10 mouse cellular contexts compared by ENCODE assay signal in genomic region chr16:13336503-13337230, GRCm38 (mm10).
DNase-seq lines count a peak whose midpoint lies in the region; ATAC-seq and TF ChIP-seq lines count a peak whose summit lies in the region.
"Had no signal": no experiment of that assay in that cellular context is flagged by ENCODE, and none has a peak within 500 bp of the region (broad histone marks: within the 10 kb centered on the region; RNA-seq: fewer than 3 reads in every experiment).

No protein-coding gene starts in this region.

- ATAC-seq in hindbrain, embryonic 14.5 days (ENCODE audit: low FRiP score): no peak

- no peak overlapping the region for H3K4me3 ChIP-seq in layer of hippocampus, adult 2 months
- no peak overlapping the region for H3K4me3 ChIP-seq in macrophage (ENCODE audit: inconsistent target)
- no peak overlapping the region for H3K4me3 ChIP-seq in hindbrain, embryonic 14.5 days (replicated peaks; ENCODE audit: low read length)
- H3K4me3 ChIP-seq: neural tube, embryonic 13.5 days had no signal

- WGBS in macrophage (ENCODE audit: missing documents): 98% methylated on average over 5 of the region's 5 CpGs
- WGBS in hindbrain, embryonic 14.5 days: 91% methylated on average over 5 of the region's 5 CpGs

- DNase-seq in layer of hippocampus, adult 2 months (ENCODE audit: low spot score in 2 of 2): no peak
- no peak for DNase-seq in layer of hippocampus, adult 9-10 months (ENCODE audit: low spot score)
- peak; percentile 94 for DNase-seq in heart, adult 11 months
- peak; percentile 69 for DNase-seq in heart, postnatal 4 days
- DNase-seq in hindbrain, embryonic 14.5 days (ENCODE audit: low spot score): no peak
- DNase-seq in B cell, adult 2 months: no peak
- no peak for DNase-seq in cerebellum, adult 11-12 months
- DNase-seq: kidney, postnatal 4 days had no signal

- H3K36me3 ChIP-seq in macrophage (ENCODE audit: inconsistent target): 0 out of 2 replicates have a peak, but pooled peaks cover 6% of the 10 kb centered on the region
- H3K36me3 ChIP-seq in hindbrain, embryonic 14.5 days (replicated peaks; ENCODE audit: control insufficient read depth, insufficient read depth): no peaks in the 10 kb centered on the region
- H3K36me3 ChIP-seq: neural tube, embryonic 13.5 days had no signal

- no peaks in the 10 kb centered on the region for H3K79me2 ChIP-seq in macrophage (ENCODE audit: inconsistent target)

- no peak overlapping the region for H3K4me2 ChIP-seq in hindbrain, embryonic 14.5 days (replicated peaks)
- H3K4me2 ChIP-seq: neural tube, embryonic 13.5 days had no signal

- no peaks in the 10 kb centered on the region for H3K9me3 ChIP-seq in hindbrain, embryonic 14.5 days (ENCODE audit: control insufficient read depth, low read length)
- H3K9me3 ChIP-seq: neural tube, embryonic 13.5 days had no signal

- peaks cover 5% of the 10 kb centered on the region for H3K4me1 ChIP-seq in hindbrain, embryonic 14.5 days (replicated peaks; ENCODE audit: control insufficient read depth, insufficient read depth, low read length)

- no peak overlapping the region for H3K9ac ChIP-seq in hindbrain, embryonic 14.5 days
- H3K9ac ChIP-seq: neural tube, embryonic 13.5 days had no signal

- H3K27ac ChIP-seq in layer of hippocampus, adult 2 months: no peak overlapping the region
- H3K27ac ChIP-seq in macrophage: peak overlapping the region; percentile 31
- no peak overlapping the region for H3K27ac ChIP-seq in hindbrain, embryonic 14.5 days
- H3K27ac ChIP-seq: neural tube, embryonic 13.5 days had no signal

- no peaks in the 10 kb centered on the region for H3K27me3 ChIP-seq in hindbrain, embryonic 14.5 days (ENCODE audit: control insufficient read depth, insufficient read depth, low read length)
- H3K27me3 ChIP-seq: neural tube, embryonic 13.5 days had no signal

- TF ChIP-seq CTCF in layer of hippocampus, adult 2 months (conservative IDR thresholded peaks at IDR 0.05): peak; percentile 22; the same call in 1 of the 2 replicates

Comparison
In these comparisons a context has a peak if more than half of its experiments do, and no peak if none do; other contexts are left out.
1. DNase-seq: peak in heart, adult 11 months (single experiment) and heart, postnatal 4 days (single experiment); none in layer of hippocampus, adult 2 months (0 of 2), layer of hippocampus, adult 9-10 months (single experiment), hindbrain, embryonic 14.5 days (single experiment), B cell, adult 2 months (0 of 2) and cerebellum, adult 11-12 months (single experiment).